Mouse (Mus musculus) ES-Bruce4 (cell line): ENCODE results near the gene Pdzd2.

Source experiments
- CTCF ChIP-seq: IDR thresholded peaks from one replicate; pipeline ENCODE4 v1.8.1; 2011; ENCODE audit warnings: low read depth, low read length
- EP300 ChIP-seq: IDR thresholded peaks from 2 replicates; pipeline ENCODE4 v1.6.1; 2011; ENCODE audit warnings: low read depth, low read length; ENCODE audit not compliant: insufficient read depth
- POLR2A ChIP-seq: IDR thresholded peaks from one replicate; pipeline ENCODE4 v1.8.1; 2011; ENCODE audit warnings: low read length; ENCODE audit not compliant: insufficient read depth

DNA sequence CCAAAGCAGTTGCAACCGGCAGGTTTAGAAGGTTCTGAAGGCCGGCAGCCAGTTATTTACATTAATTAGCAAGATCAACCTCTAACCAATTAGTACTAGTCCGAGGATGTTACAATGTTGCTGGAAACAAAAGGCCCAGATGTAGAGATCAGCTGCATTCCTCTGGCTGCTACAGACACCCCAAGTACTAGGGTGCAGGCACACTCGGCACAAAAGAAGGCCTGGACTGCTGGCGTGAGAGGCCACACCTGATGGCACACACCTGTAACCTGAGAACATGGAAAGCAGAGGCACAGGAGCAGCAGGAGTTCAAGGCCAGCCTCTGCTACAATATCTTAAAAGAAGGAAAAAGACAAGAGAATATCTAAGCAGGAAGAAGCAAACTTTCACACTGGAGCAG lies 206.5 kb downstream of the Pdzd2 start:
- TF ChIP-seq EP300: no peak
- TF ChIP-seq CTCF: no peak
- no peak for TF ChIP-seq POLR2A
